Mouse (Mus musculus) thymus, adult 2 months (tissue): Measurements from ENCODE around the gene Eefsec. TPM values are rescaled to one million over a fixed set of nuclear protein-coding genes. Genes with fewer than 3 reads are reported as not detected.

Experiments used
- DNase-seq: peaks from one replicate; pipeline ENCODE4 v3.0.0; 2021
- H3K27ac ChIP-seq: fragments of 200-500 bp; 2 replicates; pipeline ENCODE4 v1.5.1; 2012; ENCODE audit warnings: low read length, control low read depth; ENCODE audit not compliant: control insufficient read depth, insufficient read depth
- H3K27me3 ChIP-seq: fragments of 200-500 bp; 2 replicates; pipeline ENCODE4 v1.6.1; 2012; ENCODE audit warnings: mild to moderate bottlenecking, low read length, moderate library complexity, mixed read lengths; ENCODE audit not compliant: control insufficient read depth, insufficient read depth
- H3K36me3 ChIP-seq: fragments of 200-500 bp; 2 replicates; pipeline ENCODE4 v1.6.1; 2012; ENCODE audit warnings: mild to moderate bottlenecking, low read length, moderate library complexity; ENCODE audit not compliant: control insufficient read depth, insufficient read depth
- H3K4me1 ChIP-seq: fragments of 200-500 bp; replicated peaks from 2 replicates; pipeline ENCODE4 v1.6.1; 2012; ENCODE audit warnings: low read length; ENCODE audit not compliant: control insufficient read depth, insufficient read depth
- H3K4me3 ChIP-seq: fragments of 200-500 bp; 2 replicates; pipeline ENCODE4 v1.5.1; 2012; ENCODE audit warnings: mild to moderate bottlenecking, low read length, control low read depth, moderate library complexity; ENCODE audit not compliant: control insufficient read depth, insufficient read depth
- CTCF ChIP-seq: fragments of 200-500 bp; IDR thresholded peaks from 2 replicates; pipeline ENCODE4 v1.5.1; 2012; ENCODE audit warnings: mild to moderate bottlenecking, control low read depth, low read length, moderate library complexity, borderline replicate concordance; ENCODE audit not compliant: control insufficient read depth, poor library complexity, insufficient read depth; ENCODE audit errors: extremely low read depth
- POLR2A ChIP-seq: fragments of 200-500 bp; IDR thresholded peaks from 2 replicates; pipeline ENCODE4 v1.6.1; 2012; ENCODE audit warnings: mild to moderate bottlenecking, low read length, control low read depth, moderate library complexity; ENCODE audit not compliant: control insufficient read depth, poor library complexity, insufficient read depth; ENCODE audit errors: extremely low read depth
- WGBS: fragments of 180-500 bp; shearing (Covaris S2); methylation state at CpG from one replicate; pipeline ENCODE4 v1.1.7; 2018; 5-methylcytosine and 5-hydroxymethylcytosine counted together
- polyA plus RNA-seq: library from polyadenylated mRNA; depleted of rRNA; stranded (reverse); fragments of >200 nt; gene quantifications from 2 replicates; pipeline ENCODE4 v1.2.3, GENCODE M21; 2012

Gene Eefsec
- polyA plus RNA-seq, 1 experiment, result 79.5 TPM

GRCm38 (mm10) chr6:88260645-88261044, 185.7 kb downstream of the Eefsec start:
- Histone ChIP-seq H3K4me1 (no peaks in the 10 kb centered on the region), H3K4me3 (no peak overlapping the region), H3K27me3 (no peaks in the 10 kb centered on the region), H3K36me3 (peaks cover 7% of the 10 kb centered on the region; the same call in 1 of the 2 replicates), H3K27ac (no peak overlapping the region)
- no peak for DNase-seq
- 98% methylated on average over 3 of the region's 3 CpGs for WGBS
- TF ChIP-seq POLR2A (no peak), CTCF (no peak)

DNA sequence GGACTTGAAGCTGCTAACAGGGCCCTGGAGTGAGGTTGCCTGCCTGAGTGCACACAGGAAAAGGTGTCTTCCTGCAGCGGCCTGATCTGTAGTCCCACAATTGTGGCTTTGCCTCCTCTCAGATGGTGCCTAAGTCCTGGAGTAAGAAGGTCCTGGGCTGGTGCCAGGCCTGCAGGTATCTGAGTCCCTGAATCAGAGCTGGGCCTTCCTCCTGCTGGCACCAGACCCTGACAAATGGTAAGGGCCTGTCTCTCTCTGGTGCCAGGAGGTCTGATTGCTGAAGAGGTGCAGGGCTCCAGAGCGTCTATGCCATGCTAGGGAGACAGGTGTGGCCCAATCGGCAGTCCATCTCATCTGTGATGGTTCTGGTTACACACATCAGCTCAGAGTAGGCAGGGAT, 186.7 kb downstream of the Eefsec start:
- no peak for DNase-seq
- TF ChIP-seq POLR2A (no peak), CTCF (no peak)
- no peak overlapping the region for H3K4me3 ChIP-seq
- H3K36me3 ChIP-seq, result peaks cover 7% of the 10 kb centered on the region; the same call in 1 of the 2 replicates
- no peaks in the 10 kb centered on the region for H3K4me1 ChIP-seq
- H3K27me3 ChIP-seq, result no peaks in the 10 kb centered on the region
- no peak overlapping the region for H3K27ac ChIP-seq
- WGBS, result 81% methylated on average over 3 of the region's 3 CpGs

DNA sequence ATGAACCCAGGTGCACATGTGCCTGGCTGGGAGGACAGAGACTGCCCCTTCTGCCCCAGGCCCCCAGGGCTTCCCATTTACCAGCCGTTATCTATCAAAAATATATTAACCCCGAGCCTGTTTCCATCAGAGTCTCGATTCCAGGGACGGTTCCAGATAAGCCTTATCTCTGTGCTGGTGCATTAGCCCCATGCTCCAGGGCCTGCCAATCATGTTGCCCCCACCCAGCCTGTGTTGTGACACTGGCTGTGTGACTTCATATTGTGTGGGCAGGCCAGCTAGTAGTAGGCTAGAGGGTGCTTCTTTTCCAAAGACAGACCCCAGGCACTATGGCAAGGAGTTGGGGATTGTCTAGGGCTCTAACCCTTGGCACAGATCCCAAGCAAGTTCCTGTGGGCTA, 190.9 kb downstream of the Eefsec start:
- H3K27ac ChIP-seq, result no peak overlapping the region
- no peaks in the 10 kb centered on the region for H3K27me3 ChIP-seq
- no peak for DNase-seq
- peaks cover 7% of the 10 kb centered on the region; the same call in 1 of the 2 replicates for H3K36me3 ChIP-seq
- no peaks in the 10 kb centered on the region for H3K4me1 ChIP-seq
- TF ChIP-seq POLR2A (no peak), CTCF (no peak)
- H3K4me3 ChIP-seq, result no peak overlapping the region
- WGBS, result 96% methylated on average over 4 of the region's 4 CpGs

DNA sequence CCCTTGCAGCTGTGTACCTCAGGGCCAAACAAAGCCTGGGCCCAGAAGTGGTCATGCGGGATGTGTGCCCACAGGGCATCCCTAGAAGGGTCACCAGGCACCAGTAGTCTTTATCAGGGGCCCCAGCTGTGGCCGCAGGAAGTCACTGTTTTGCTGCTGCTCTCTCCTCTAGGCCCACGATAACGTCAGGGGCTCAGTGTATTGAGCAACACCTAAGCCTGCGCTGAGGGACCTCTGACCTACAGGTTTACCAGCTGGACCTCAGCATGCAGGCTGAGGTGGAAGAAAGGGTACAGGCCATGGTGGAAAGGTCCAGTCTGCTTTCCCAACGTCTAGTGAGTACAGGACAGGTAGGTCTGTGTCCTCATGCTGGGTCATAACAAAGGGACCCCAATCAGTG, 192.3 kb downstream of the Eefsec start:
- 83% methylated on average over 6 of the region's 6 CpGs for WGBS
- no peaks in the 10 kb centered on the region for H3K27me3 ChIP-seq
- DNase-seq, result no peak
- no peak overlapping the region for H3K4me3 ChIP-seq
- peaks cover 7% of the 10 kb centered on the region; the same call in 1 of the 2 replicates for H3K36me3 ChIP-seq
- no peaks in the 10 kb centered on the region for H3K4me1 ChIP-seq
- TF ChIP-seq CTCF (no peak), POLR2A (no peak)
- no peak overlapping the region for H3K27ac ChIP-seq

- DNase-seq, result no peak
- Histone ChIP-seq H3K4me3 (no peak overlapping the region), H3K36me3 (peaks cover 2% of the 10 kb centered on the region; the same call in 1 of the 2 replicates), H3K27ac (no peak overlapping the region), H3K4me1 (no peaks in the 10 kb centered on the region), H3K27me3 (no peaks in the 10 kb centered on the region)
- 95% methylated on average over 7 of the region's 7 CpGs for WGBS
- no peak for TF ChIP-seq POLR2A
- TF ChIP-seq CTCF, result no peak
Measured at GRCm38 (mm10) chr6:88251798-88252478, 194.4 kb downstream of the Eefsec start.

DNA sequence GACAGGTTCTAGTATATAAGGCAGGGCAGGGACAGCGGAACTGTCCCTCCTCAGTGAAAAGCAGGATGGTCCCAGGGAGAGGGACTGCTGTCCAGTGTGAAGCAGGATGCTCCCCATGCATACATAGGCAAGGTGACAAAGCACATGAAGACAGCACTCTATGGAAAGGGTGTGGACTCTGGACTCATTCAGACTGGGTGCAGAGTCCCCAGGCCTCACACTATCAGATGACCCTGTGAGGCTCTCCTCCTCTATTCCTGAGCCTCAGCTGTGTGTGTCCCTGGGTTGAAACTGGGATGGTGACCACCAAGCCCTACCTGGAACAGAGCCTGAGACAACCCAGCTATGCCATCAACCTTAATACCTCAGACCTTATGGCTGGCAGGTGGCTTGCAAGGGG, 194.9 kb downstream of the Eefsec start:
- TF ChIP-seq CTCF (no peak), POLR2A (no peak)
- Histone ChIP-seq H3K27ac (no peak overlapping the region), H3K4me1 (no peaks in the 10 kb centered on the region), H3K4me3 (no peak overlapping the region), H3K36me3 (no peaks in the 10 kb centered on the region), H3K27me3 (no peaks in the 10 kb centered on the region)
- no peak for DNase-seq
- WGBS, result 100% methylated on average over 1 of the region's 1 CpGs

GRCm38 (mm10) chr6:88249231-88249630, 197.1 kb downstream of the Eefsec start:
- WGBS, result 100% methylated on average over 1 of the region's 1 CpGs
- Histone ChIP-seq H3K27me3 (no peaks in the 10 kb centered on the region), H3K4me1 (no peaks in the 10 kb centered on the region), H3K36me3 (no peaks in the 10 kb centered on the region), H3K27ac (no peak overlapping the region), H3K4me3 (no peak overlapping the region)
- TF ChIP-seq POLR2A (no peak), CTCF (no peak)
- DNase-seq, result no peak
